Mouse (Mus musculus) limb, embryonic 14.5 days (tissue): ENCODE measurements around the gene Trappc3l. TPM values are rescaled to one million over a fixed set of nuclear protein-coding genes. Genes with fewer than 3 reads are reported as not detected.

ENCODE experiments used
- ATAC-seq: fragments of 200-750 bp; cut with Nextera tagmentation; 2 replicates; pipeline ENCODE4 v1.8.0; 2017; ENCODE audit warnings: low read depth, moderate number of reproducible peaks, moderate TSS enrichment; ENCODE audit not compliant: low FRiP score
- DNase-seq: peaks from one replicate; pipeline ENCODE4 v3.0.0-alpha.2; 2015; ENCODE audit warnings: low spot score
- H3K27ac ChIP-seq: fragments of 300-500 bp; sonication (generic); replicated peaks from 2 replicates; pipeline ENCODE4 v1.5.1; 2014; ENCODE audit warnings: low read depth, mild to moderate bottlenecking, low read length, moderate library complexity, mixed read lengths
- H3K27me3 ChIP-seq: fragments of 300-500 bp; sonication (generic); 2 replicates; pipeline ENCODE4 v1.6.1; 2014; ENCODE audit warnings: low read length, mixed read lengths; ENCODE audit not compliant: control insufficient read depth, insufficient read depth
- H3K36me3 ChIP-seq: fragments of 300-500 bp; sonication (generic); 2 replicates; pipeline ENCODE4 v1.6.1; 2014; ENCODE audit warnings: mild to moderate bottlenecking, low read length, moderate library complexity, mixed read lengths; ENCODE audit not compliant: control insufficient read depth, insufficient read depth
- H3K4me1 ChIP-seq: fragments of 300-500 bp; sonication (generic); 2 replicates; pipeline ENCODE4 v1.6.1; 2014; ENCODE audit warnings: antibody characterized with exemption, low read length, mixed read lengths; ENCODE audit not compliant: control insufficient read depth, insufficient read depth
- H3K4me2 ChIP-seq: fragments of 300-500 bp; sonication (generic); replicated peaks from 2 replicates; pipeline ENCODE4 v1.6.1; 2014; ENCODE audit warnings: low read depth, mild to moderate bottlenecking, low read length, moderate library complexity; ENCODE audit not compliant: severe bottlenecking
- H3K4me3 ChIP-seq: fragments of 300-500 bp; sonication (generic); replicated peaks from 2 replicates; pipeline ENCODE4 v1.5.1; 2014; ENCODE audit warnings: low read length
- H3K9ac ChIP-seq: fragments of 300-500 bp; sonication (generic); 2 replicates; pipeline ENCODE4 v1.6.1; 2014; ENCODE audit warnings: mild to moderate bottlenecking, low read depth, low read length, moderate library complexity; ENCODE audit not compliant: severe bottlenecking
- H3K9me3 ChIP-seq: fragments of 300-500 bp; sonication (generic); 2 replicates; pipeline ENCODE4 v1.6.1; 2016; ENCODE audit warnings: low read length; ENCODE audit not compliant: control insufficient read depth
- POLR2A ChIP-seq: fragments of 200-500 bp; IDR thresholded peaks from 2 replicates; pipeline ENCODE4 v1.8.0; 2012; ENCODE audit warnings: inconsistent platforms, mild to moderate bottlenecking, moderate library complexity, borderline replicate concordance; ENCODE audit not compliant: insufficient read depth, insufficient read length; ENCODE audit errors: extremely low read depth
- WGBS: fragments of 180-500 bp; shearing (Covaris S2); extraction: QIAGEN DNeasy Blood & Tissue Kit; methylation state at CpG from one replicate; pipeline ENCODE4 v1.1.7; 2014; 5-methylcytosine and 5-hydroxymethylcytosine counted together
- polyA plus RNA-seq, 2 experiments: library from polyadenylated mRNA; depleted of rRNA in 1 of 2; stranded (reverse) in 1 of 2; unstranded in 1 of 2; fragments of >200 nt; fragmentation: Nextera tagmentation in 1 of 2; extraction: Ambion mirVana in 1 of 2; gene quantifications; 2 replicates each; pipeline versions ENCODE4 v1.2.1 to v1.2.3; 2012 to 2014

Trappc3l gene
- polyA plus RNA-seq, 2 experiments: not detected

- Histone ChIP-seq H3K4me1 (0 out of 2 replicates have a peak, but pooled peaks cover 2% of the 10 kb centered on the region), H3K9me3 (no peaks in the 10 kb centered on the region), H3K36me3 (peaks cover 25% of the 10 kb centered on the region), H3K27ac (no peak overlapping the region), H3K4me2 (no peak overlapping the region), H3K27me3 (no peaks in the 10 kb centered on the region), H3K9ac (no peak overlapping the region), H3K4me3 (no peak overlapping the region)
- ATAC-seq (no peak), DNase-seq (no peak)
- WGBS: 75% methylated on average over 3 of the region's 3 CpGs
- no peak for TF ChIP-seq POLR2A
Measured at GRCm38 (mm10) chr10:34151827-34152226, 114.4 kb downstream of the Trappc3l start.

GRCm38 (mm10) chr10:34155796-34156554, 118.6 kb downstream of the Trappc3l start:
- H3K27ac ChIP-seq: no peak overlapping the region
- H3K4me3 ChIP-seq: no peak overlapping the region
- H3K9ac ChIP-seq: no peak overlapping the region
- 72% methylated on average over 12 of the region's 12 CpGs for WGBS
- peaks cover 38% of the 10 kb centered on the region for H3K36me3 ChIP-seq
- TF ChIP-seq POLR2A: no peak
- H3K27me3 ChIP-seq: no peaks in the 10 kb centered on the region
- H3K4me1 ChIP-seq: no peaks in the 10 kb centered on the region
- no peak overlapping the region for H3K4me2 ChIP-seq
- no peak for DNase-seq
- no peaks in the 10 kb centered on the region for H3K9me3 ChIP-seq
- ATAC-seq: no peak

Other genes with a start within 250 kb of the Trappc3l start
- not detected in 2 replicates for gene Sult3a1, start 179.9 kb upstream of the Trappc3l start, polyA plus RNA-seq (2012; rRNA removed)
- not detected in 2 replicates for gene Sult3a1, start 179.9 kb upstream of the Trappc3l start, polyA plus RNA-seq (2014; fragmentation: Nextera tagmentation; extraction: Ambion mirVana)
- gene Rsph4a, start 132.5 kb upstream of the Trappc3l start, polyA plus RNA-seq (2012; rRNA removed): 0.03 and 0.04 TPM in 2 replicates
- gene Rsph4a, start 132.5 kb upstream of the Trappc3l start, polyA plus RNA-seq (2014; fragmentation: Nextera tagmentation; extraction: Ambion mirVana): 0.07 TPM in 1 of 2 replicates, not detected in the other
- gene Zup1, start 86.3 kb upstream of the Trappc3l start, polyA plus RNA-seq (2012; rRNA removed): 12.5 and 16.4 TPM in 2 replicates
- gene Zup1, start 86.3 kb upstream of the Trappc3l start, polyA plus RNA-seq (2014; fragmentation: Nextera tagmentation; extraction: Ambion mirVana): 20.1 and 20.9 TPM in 2 replicates
- 55.3 and 86.2 TPM in 2 replicates for gene Rwdd1, start 18.0 kb upstream of the Trappc3l start, polyA plus RNA-seq (2012; rRNA removed)
- gene Rwdd1, start 18.0 kb upstream of the Trappc3l start, polyA plus RNA-seq (2014; fragmentation: Nextera tagmentation; extraction: Ambion mirVana): 146 and 148 TPM in 2 replicates
- not detected in 2 replicates for gene Calhm4, start 6.7 kb downstream of the Trappc3l start, polyA plus RNA-seq (2012; rRNA removed)
- not detected in 2 replicates for gene Calhm4, start 6.7 kb downstream of the Trappc3l start, polyA plus RNA-seq (2014; fragmentation: Nextera tagmentation; extraction: Ambion mirVana)
- gene Calhm5, start 58.9 kb downstream of the Trappc3l start, polyA plus RNA-seq (2012; rRNA removed): 0.27 and 0.29 TPM in 2 replicates
- gene Calhm5, start 58.9 kb downstream of the Trappc3l start, polyA plus RNA-seq (2014; fragmentation: Nextera tagmentation; extraction: Ambion mirVana): 0.51 and 0.54 TPM in 2 replicates
- gene Calhm6, start 90.4 kb downstream of the Trappc3l start, polyA plus RNA-seq (2012; rRNA removed): 1.2 and 1.7 TPM in 2 replicates
- 0.96 and 1.5 TPM in 2 replicates for gene Calhm6, start 90.4 kb downstream of the Trappc3l start, polyA plus RNA-seq (2014; fragmentation: Nextera tagmentation; extraction: Ambion mirVana)
- 30.8 and 38.8 TPM in 2 replicates for gene Dse, start 170.1 kb downstream of the Trappc3l start, polyA plus RNA-seq (2012; rRNA removed)
- gene Dse, start 170.1 kb downstream of the Trappc3l start, polyA plus RNA-seq (2014; fragmentation: Nextera tagmentation; extraction: Ambion mirVana): 49.8 and 50.6 TPM in 2 replicates
- gene Tspyl1, start 244.6 kb downstream of the Trappc3l start, polyA plus RNA-seq (2012; rRNA removed): 39.6 and 40.7 TPM in 2 replicates
- gene Tspyl1, start 244.6 kb downstream of the Trappc3l start, polyA plus RNA-seq (2014; fragmentation: Nextera tagmentation; extraction: Ambion mirVana): 44.4 and 51.5 TPM in 2 replicates